Mouse (Mus musculus) megakaryocyte, embryonic 14.5 days (primary cell): Measurements from ENCODE around the gene Stim1.

ENCODE experiments used
- FLI1 ChIP-seq: IDR thresholded peaks from 2 replicates; pipeline ENCODE4 v1.6.1; 2012; ENCODE audit warnings: low read length, inconsistent platforms, mixed read lengths
- GATA1 ChIP-seq: IDR thresholded peaks from 3 replicates; pipeline ENCODE4 v1.6.1; 2012; ENCODE audit warnings: mixed read lengths, low read length, inconsistent platforms, borderline replicate concordance

GRCm38 (mm10) chr7:102233059-102233458, 34.5 kb upstream of the Stim1 start:
- TF ChIP-seq FLI1 = no peak
- no peak for TF ChIP-seq GATA1
